Mouse (Mus musculus): ENCODE measurements around the gene Olfr464.

Olfr464 gene

DNA sequence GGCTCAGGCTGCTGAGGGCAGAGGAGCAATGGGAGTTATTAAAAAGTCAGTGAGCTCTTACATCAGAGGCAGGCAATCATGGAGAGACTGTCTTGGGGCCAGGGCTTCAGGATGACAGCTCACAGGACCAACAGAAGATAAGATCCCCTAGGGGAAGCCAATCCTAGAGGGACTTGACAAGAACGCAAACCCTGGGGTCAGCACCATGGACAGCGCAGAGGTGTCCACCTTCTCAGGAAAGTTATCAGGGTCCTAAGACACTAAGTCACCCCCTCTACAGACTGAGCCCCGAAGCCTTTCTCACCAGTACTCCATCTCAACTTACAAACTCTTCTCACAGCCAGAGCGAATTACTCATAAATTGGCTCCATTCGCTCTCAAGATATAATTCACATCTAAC is at the start of gene Olfr464:
Gene Olfr464, minus strand, starts transcription at position 2 of the 400 bp plus-strand sequence.
- DNase-seq (ENCODE audit: low spot score in 2 of 2): no peak

DNA sequence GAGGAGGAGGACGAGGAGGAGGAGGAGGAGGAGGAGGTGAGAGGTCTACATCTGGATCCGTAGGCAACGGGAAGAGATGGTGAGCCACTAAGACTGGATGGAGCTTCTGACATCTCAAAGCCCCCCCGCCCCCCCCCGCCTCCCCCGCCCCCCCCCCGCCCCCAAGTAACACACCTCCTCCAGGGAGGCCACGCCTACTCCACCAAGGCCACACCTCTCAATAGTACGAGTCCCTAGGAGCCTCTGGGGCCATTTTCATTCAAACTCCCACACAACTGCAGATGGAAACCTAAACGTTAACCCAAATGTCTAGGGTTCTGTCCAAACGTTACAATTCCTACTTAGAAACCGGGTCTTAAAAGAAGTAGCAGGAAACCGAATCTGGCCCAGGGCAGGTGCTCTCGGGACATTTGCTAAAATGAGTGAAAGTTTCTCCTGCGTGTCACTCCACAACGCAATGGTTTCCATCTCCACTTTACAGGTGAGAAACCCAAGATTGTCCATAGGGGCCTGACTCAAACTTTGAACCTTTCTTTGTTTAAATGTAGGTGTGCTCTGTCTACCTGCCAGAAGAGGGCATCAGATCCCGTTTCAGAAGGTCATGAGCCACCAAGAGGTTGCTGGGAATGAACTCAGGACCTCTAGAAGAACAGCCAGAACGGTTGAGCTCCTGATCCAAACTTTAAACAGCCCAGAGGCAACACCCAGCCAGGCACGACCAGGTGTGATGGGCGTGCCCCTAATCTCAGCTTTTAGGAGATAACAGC is 47.8 kb upstream of the Olfr464 start:
- no peak for DNase-seq (ENCODE audit: low spot score in 2 of 2)

DNA sequence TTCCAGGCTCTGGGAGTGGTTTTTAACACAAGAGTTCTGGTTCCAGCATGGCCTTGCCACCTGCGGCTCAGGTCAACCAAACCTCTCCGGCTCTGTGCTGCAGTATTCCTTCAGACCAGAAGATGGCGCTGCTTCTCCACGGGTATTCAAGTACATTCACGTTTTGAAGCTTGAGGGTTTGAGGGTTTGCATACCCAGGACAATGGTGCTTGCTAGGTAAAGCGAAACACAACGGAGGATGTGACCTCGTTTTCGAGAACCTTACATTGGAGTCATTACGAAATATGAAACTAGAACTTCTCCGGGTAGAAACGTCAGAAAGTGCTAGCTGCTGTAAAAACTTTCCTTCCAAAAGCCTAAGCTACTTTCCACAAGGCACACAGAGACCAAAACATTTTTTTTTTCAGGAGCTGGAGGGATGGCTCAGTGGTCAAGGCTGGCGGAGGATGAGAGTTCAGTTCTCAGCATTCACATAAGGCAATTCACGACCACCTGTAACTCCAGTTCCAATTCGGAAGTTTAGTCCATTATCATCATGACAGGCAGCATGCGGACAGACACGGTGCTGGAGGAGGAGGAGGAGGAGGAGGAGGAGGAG is 47.0 kb upstream of the Olfr464 start:
- DNase-seq (ENCODE audit: low spot score in 2 of 2): peak; percentile 82 to 91

DNA sequence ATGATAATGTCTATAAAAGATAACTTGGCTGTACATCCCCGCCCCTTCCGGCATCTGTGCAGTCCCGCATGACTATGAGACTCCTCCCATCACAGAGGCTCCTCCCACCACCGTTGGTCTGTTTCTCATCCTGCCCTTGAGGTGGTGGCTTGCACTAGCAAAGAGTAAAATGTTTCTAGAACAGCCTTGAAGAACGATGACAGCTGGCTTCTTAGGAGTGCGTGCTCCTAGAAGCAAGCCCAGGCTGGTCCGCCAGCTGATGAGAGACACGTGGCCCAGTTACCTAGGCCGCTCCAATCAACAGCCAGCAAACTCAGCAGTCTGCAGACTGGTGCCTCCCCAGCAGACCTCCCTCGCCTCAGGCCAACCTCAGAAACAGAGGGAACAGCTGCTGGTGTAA is 45.4 kb upstream of the Olfr464 start:
- DNase-seq (ENCODE audit: low spot score in 2 of 2): no peak

DNA sequence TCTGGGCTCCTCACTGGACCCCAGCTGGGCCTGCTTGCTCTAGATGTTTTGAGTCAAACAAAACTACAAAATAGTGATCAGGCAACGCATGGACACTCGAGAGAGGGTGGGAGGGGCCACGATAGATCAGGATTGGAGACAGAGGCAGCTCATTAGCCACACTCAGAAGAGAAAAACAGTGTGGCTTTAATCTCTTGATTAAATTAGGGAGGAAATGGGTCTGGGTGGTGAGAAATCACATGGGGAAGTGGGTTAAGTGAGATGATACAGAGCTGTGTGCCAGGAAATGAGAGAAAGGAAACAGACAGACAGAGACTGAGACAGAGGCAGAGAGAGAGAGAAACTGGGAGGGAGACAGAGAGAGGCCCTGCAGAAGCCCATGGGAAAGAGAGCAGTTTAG is 44.5 kb upstream of the Olfr464 start:
- DNase-seq (ENCODE audit: low spot score in 2 of 2): no peak

DNA sequence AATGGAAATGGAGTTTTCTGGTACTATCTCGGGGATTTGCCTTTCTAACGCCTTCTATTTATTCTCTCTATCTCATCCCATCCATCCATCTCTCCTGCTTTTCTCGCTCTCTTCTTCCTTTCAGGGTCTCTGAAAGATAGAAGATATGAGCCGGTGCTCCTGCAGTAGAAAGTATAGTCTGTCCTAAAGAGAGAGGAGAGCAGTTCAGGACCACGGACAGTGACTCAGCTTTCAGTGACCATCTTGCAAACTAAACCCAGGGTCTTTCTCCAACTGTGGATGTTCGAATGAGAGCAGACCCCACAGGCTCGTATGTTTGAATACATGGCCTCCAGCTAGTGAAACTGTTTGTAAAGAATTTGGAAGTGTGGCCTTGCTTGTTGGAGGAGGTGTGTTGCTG is 36.3 kb upstream of the Olfr464 start:
- no peak for DNase-seq (ENCODE audit: low spot score in 2 of 2)

DNA sequence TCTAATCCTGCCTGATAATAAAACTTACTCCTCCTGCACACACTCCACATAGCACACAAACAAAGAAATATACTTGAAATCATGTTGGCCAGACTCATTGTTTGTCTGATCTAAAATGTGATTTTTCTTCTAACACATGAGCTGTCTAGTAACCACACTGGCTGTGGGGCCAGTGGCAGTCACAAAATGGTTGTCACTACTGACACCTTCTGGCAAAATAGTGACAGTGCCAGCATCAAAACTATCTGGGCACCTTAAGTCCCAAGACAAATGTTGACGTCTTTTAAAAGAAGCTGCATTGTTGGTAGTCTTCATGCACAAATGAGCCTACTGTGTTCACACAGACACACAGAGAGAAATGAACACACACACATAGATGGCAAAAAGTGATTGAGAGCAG is 34.4 kb upstream of the Olfr464 start:
- no peak for DNase-seq (ENCODE audit: low spot score in 2 of 2)

DNA sequence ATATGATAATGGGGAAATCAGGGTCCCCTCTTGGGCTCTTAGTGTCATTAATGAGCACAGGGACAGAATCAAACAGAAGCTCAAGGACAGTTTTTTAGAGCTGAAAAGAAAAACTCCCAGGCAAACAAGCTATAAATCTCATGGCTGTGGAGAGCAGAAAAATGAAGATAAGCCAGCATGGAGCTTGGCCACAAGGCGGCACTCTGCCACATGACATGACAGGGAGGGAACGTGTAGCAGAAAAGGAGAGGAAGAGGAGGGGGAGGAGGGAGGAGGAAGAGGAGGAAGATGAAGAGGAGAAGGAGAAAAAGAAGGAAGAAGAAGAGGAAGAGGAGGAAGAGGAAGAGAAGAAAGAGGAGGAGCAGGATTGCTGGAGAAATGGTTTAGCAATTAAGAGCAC is 29.2 kb upstream of the Olfr464 start:
- DNase-seq (ENCODE audit: low spot score in 2 of 2): peak in 1 of 2 experiments; percentile 17

DNA sequence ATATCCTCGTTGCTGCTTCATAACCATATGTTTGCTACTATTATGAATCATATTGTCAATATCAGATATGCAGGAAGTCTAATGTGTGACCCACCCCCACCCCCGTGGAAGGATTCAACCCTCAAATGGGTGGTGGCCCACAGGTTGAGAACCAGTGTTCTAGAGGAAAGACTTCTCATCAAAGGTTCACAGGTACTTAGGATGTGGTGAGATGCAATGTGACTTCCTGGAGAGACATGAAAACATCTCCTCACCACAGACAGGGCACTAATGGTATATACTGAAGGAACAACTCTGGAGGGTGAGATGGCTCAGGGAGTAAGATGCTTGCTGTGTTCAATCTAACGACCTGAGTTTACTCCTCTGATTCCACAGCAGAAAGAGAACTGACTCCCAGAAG is 14.7 kb upstream of the Olfr464 start:
- DNase-seq (ENCODE audit: low spot score in 2 of 2): no peak

DNA sequence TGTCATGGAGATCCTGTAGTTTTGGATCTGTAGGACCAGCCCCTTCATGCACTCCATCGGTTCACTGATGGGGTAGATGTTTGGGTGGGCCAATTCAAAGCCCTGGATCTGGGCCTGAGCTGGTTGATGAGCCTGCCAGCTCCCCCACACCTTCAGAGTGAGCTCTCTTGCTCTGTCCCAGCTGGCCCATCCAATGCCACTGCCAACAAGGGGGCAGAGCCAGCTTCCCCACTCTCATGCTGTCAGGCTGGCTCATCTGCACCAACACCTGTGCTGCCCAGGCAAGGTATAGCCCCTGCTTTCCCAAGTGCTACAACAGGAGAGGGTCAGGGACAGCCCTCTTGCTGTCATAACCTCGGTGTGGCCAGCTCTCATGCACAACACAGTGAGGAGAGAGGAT is 13.0 kb upstream of the Olfr464 start:
- DNase-seq (ENCODE audit: low spot score in 2 of 2): no peak

DNA sequence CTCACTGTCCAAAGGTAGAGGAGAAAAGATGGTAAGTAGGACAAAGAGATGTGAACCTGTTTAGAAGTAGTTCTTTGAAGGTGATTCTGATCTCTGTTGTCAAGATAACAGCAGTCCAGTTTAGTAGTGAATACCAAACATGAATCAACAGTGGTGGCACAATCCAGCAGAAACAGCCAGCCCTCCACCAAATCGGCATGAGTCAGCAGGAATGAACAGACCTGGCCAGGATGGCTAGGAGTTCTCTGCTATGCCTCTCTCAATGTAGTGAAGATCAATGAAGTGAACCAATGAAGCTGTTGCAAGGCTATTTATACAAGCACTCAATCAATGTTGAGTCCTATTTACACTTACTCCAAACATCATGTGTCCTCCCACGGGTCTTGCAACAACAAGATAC is 9.6 kb upstream of the Olfr464 start:
- no peak for DNase-seq (ENCODE audit: low spot score in 2 of 2)

DNA sequence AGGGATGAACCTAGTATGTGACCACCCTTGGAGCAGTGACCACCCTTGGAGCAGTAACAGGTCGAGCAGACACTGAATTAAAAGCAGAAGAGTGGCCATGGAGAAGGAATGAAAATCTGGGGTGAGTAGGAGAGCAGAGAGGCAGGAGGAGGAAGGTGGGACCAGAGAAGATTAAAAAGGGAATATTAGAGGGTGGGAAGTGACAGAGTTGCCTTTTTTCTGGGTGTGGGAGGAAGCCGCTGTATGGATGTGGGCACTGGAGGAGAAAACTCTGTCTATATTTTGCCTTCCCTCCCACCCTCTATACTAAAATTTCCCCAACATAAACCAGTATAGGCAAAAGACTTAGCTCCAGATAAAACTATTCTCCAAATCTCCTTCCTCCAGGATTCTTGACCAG is 466 bp downstream of the Olfr464 start:
- peak; percentile 9 to 57 for DNase-seq (ENCODE audit: low spot score in 2 of 2)

DNA sequence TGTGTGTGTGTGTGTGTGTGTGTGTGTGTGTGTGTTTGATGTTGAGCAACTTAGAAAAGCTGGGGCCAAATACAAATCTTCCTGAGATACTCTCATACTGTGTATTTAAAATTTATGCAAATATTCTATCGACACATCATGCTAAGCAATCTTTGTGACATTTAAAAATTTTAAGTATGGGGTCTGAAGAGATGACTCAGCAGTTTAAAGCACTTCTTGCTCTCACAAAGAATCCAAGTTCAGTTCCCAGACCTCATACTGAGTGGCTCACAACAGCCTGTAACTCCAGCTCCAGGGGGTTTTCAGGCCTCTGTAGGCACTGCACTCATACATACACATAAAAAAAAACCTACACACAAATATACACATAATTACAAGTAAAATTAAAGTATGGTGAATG is 4.8 kb downstream of the Olfr464 start:
- DNase-seq (ENCODE audit: low spot score in 2 of 2): no peak

DNA sequence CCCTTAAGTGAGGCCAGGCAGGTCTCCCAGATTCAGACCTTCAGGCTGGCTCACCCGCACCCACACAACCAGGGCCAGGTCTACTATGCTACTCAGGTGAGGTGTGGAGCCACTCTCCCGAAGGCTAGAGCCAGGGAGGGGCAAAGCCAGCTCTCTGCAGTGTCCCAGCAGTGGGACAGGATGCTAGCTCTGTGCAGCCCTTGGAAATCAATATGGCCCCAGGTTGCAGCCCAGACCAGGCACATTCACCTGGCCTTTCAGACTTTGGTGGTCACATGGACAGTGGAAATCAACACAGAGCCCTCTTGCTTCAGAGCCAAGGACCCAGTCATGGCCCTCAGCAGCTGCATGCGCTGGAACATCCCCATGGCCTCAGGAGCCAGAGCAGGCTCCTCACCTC is 16.4 kb downstream of the Olfr464 start:
- no peak for DNase-seq (ENCODE audit: low spot score in 2 of 2)

DNA sequence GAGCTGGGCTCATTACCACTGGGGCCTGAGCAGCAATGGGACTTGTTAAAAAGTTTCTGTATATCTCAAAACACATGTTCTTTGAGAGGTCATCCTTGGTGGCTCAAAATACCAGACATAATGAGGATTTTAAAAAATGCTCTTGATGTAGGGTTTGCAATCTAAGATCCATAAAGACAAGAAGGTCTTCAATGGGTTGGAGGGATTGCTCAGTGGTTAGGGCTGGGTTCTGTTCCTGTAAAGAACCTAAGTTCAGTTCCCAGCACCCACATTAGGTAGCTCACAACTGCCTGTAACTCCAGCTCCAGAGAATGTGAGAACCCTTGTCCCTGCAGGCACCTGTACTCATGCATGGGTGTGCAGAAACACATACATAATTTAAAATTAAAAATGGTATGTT is 23.5 kb downstream of the Olfr464 start, which contains the start of gene Olfr463:
Gene Olfr463, minus strand, starts transcription at position 101 of the 400 bp plus-strand sequence.
- no peak for DNase-seq (ENCODE audit: low spot score in 2 of 2)

DNA sequence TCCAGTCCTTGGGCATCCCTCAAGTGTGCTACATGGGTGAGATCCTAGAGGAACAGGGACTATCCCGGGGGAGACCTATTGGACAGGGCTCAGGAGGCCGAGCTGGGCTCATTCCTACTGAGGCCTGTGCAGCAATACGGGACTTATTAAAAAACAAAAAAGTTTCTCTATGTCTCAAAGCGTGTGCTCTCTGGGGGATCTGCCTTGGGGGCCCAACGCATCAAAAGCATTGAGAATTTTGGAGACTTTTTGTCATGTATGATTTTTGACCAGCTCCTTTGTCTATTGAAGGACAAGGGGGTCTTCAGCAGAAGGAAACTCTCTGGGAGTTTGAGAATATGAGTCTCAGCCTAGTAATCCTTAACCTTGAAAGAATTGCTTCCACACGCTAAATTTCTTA is 28.6 kb downstream of the Olfr464 start, which contains the start of gene Olfr462:
Gene Olfr462, minus strand, starts transcription at position 101 of the 400 bp plus-strand sequence.
- no peak for DNase-seq (ENCODE audit: low spot score in 2 of 2)

DNA sequence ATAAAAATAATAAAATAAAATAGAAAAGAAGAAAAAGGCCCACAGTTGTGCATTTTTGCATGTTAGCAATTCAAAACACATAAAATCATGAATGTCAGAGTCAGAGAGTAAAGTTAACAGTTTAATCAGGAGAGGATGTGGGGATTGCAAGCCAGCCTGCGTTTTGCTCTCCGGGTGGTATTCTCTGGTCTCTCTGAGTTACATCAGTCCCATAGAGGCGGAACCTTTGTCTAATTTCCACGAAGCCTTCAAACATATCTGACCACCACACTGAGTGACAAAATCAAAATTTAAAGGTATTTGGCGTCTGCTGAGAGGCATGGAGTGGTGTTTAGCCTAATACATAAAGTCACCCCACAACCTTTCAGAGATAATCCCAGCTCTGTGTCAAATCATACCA is 35.9 kb downstream of the Olfr464 start:
- DNase-seq (ENCODE audit: low spot score in 2 of 2): no peak

DNA sequence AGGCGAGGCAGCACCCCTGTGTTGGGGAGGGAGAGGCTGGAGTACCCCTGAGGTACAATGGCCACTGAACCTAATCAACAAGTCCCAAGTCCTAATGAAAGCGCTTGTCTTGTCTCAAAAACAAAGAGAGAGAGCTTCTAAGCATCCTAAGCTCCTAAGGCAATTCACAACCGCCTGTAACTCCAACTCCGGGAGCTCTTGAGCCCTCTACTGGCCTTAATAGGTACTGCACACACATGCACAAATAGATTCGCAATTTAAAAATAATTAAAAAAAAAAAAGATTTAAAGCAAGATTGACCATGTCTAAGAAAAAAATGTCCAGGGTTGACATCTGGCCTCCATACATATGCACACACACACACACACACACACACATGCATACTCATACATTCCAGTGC is 37.3 kb downstream of the Olfr464 start:
- no peak for DNase-seq (ENCODE audit: low spot score in 2 of 2)

DNA sequence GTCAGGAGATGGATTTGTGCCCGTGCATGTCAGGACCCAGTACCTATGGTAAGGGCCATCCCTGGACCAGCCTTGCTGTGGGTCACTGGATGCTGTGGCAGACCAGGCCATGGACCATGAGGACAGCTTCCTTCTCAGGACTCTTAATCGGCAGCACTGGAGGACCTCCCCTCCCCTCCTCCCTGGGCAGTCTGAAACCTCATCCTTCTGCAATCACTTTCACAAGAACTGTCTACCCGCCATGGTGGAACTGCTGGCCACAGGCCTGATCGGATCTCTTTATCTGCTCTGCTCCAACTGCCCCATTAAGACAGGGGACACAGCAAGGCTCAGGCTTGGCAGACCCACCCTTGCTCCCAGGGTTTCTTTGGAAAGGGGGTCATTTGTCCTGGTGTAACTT is 39.1 kb downstream of the Olfr464 start:
- DNase-seq (ENCODE audit: low spot score in 2 of 2): no peak

DNA sequence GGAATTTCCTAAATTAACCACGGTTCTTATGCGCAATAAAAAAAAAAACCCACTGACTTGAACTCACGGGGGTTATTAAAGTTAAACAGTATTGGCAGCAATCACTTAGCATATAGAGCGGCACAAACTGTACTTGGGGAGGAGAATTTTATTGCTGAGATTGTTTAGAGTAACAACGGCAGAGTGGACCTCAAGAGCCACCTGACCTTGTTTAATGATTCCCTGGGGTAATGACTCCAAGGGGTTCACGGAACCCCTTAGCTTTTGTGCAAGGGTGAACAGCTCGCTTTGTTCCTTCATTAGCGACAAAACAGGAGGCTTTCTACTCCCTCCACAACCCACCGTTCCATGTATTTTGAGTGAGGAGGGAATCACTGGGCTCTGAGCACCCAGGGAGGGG is 40.9 kb downstream of the Olfr464 start:
- DNase-seq (ENCODE audit: low spot score in 2 of 2): no peak

DNA sequence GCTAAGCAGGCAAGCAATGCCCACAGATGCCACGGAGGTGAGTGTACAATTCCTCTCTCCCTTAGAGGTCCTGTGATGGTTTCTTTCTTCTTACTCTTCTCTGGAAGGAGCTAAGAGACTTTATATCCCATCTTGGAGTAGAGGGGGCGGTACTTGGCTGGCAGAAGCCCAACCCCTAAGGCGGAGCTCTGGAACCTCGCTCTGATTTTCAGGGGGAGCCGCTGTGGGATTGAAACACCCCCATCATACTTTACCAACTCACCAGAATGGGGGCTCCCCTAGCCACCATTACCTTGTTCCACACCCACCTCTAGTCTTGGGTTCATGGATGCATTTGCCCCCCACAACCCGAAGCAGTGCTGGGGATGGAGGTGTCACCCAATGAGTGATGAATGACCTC is 45.3 kb downstream of the Olfr464 start, which contains the start of gene Epx:
Gene Epx, minus strand, starts transcription at position 101 of the 400 bp plus-strand sequence.
- no peak for DNase-seq (ENCODE audit: low spot score in 2 of 2)

DNA sequence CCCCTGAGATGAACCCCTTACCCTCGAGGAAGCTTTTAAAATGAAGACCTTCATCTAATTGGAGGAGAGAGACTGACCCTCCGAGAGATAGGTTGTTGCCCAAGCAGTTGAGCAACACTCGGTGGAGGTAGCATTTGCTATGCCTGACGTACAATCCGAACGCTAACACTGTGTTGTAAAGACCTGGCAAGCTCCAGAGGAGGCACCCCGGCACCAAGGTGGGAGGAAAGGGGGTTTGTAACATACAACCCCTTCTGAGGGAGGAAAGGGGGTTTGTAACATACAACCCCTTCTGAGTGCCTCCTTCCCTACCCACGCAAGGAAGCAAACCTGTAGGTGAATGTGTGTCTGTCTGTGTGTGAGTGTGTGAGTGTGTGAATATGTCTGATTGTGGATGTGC is 49.0 kb downstream of the Olfr464 start:
- DNase-seq (ENCODE audit: low spot score in 2 of 2): no peak

DNA sequence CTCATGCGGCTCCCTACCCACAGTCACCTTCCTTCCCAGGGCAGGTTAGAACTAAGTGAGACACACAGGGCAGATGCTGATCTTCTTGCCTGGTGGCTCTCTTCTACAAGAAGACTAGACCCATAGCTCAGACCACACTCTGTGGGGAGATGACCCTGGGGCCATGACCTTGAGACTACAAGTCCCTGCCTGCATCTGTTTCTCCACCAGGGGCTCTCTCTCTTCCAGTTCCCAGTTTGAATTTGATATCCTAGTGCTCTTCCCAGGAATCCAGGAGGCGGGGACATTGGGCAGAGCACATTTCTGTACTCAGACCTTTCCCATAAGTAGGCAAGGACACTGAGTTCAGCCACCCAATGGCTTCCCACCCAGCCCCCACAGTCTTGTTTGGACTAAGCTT is 50.7 kb downstream of the Olfr464 start:
- no peak for DNase-seq (ENCODE audit: low spot score in 2 of 2)
